Mouse (Mus musculus): ENCODE measurements around the gene Ccdc8. TPM values are rescaled to one million over a fixed set of nuclear protein-coding genes. Genes with fewer than 3 reads are reported as not detected.

Gene Ccdc8
- total and polyA plus RNA-seq, 3 experiments, result 0.11 TPM; not detected in 2

- peaks cover 0 to 5% of the 10 kb centered on the region in 2 experiments; a peak in 1 of 4 replicates for H3K4me1 ChIP-seq (ENCODE audit: control insufficient read depth in 1 of 2, insufficient read depth in 2 of 2, low read length in 2 of 2)
- no peaks in the 10 kb centered on the region for H3K9me3 ChIP-seq (replicated peaks; ENCODE audit: insufficient read depth, low read length)
- no peaks in the 10 kb centered on the region; the same call in 1 of the 2 replicates for H3K79me2 ChIP-seq (ENCODE audit: control insufficient read depth, insufficient read depth, low read length, poor library complexity)
- H3K4me3 ChIP-seq (ENCODE audit: control insufficient read depth in 1 of 2, insufficient read depth in 1 of 2, low read depth in 2 of 2, low read length in 2 of 2), result no peak overlapping the region
- H3K9ac ChIP-seq (ENCODE audit: control insufficient read depth, low read depth, low read length, poor library complexity, severe bottlenecking), result no peak overlapping the region
- no peak for DNase-seq (ENCODE audit: low read depth, low spot score)
- no peaks in the 10 kb centered on the region for H3K36me3 ChIP-seq (ENCODE audit: control insufficient read depth in 1 of 2, insufficient read depth in 2 of 2, low read length in 2 of 2)
- H3K27me3 ChIP-seq (ENCODE audit: control insufficient read depth in 1 of 2, insufficient read depth in 2 of 2, low read length in 2 of 2), result no peaks in the 10 kb centered on the region
- H3K27ac ChIP-seq (ENCODE audit: control insufficient read depth, low read depth, low read length), result no peak overlapping the region
- TF ChIP-seq SIN3A (IDR thresholded peaks at IDR 0.05; ENCODE audit: low read length) (no peak), E2F4 (IDR thresholded peaks at IDR 0.05; ENCODE audit: borderline replicate concordance, low read depth, low read length) (no peak), MEF2A (IDR thresholded peaks at IDR 0.05; ENCODE audit: extremely low read depth, insufficient replicate concordance, low read depth, low read length, poor library complexity, severe bottlenecking) (no peak), HCFC1 (IDR thresholded peaks at IDR 0.05; ENCODE audit: low read depth, low read length) (no peak), RAD21 (IDR thresholded peaks at IDR 0.05; ENCODE audit: low read depth, low read length) (no peak), CTCF (IDR thresholded peaks at IDR 0.05 in 2 of 3, conservative IDR thresholded peaks at IDR 0.05 in 1 of 3; ENCODE audit: control insufficient read depth in 1 of 3, insufficient read depth in 1 of 3, low read depth in 2 of 3, low read length in 3 of 3, poor library complexity in 1 of 3, severe bottlenecking in 1 of 3) (no peak), CHD2 (IDR thresholded peaks at IDR 0.05; ENCODE audit: low read length) (no peak), POLR2AphosphoS5 (IDR thresholded peaks at IDR 0.05; ENCODE audit: borderline replicate concordance, low read depth, low read length) (no peak), TCF12 (IDR thresholded peaks at IDR 0.05; ENCODE audit: low read depth, low read length) (no peak), MYC (IDR thresholded peaks at IDR 0.05; ENCODE audit: low read depth, low read length) (no peak), JUND (IDR thresholded peaks at IDR 0.05; ENCODE audit: low read depth, low read length) (no peak), MAFK (IDR thresholded peaks at IDR 0.05; ENCODE audit: borderline replicate concordance, low read depth, low read length) (no peak), KAT2A (conservative IDR thresholded peaks at IDR 0.05; ENCODE audit: low read depth, low read length) (no peak), ELF1 (IDR thresholded peaks at IDR 0.05; ENCODE audit: low read depth, low read length) (no peak), ZMIZ1 (IDR thresholded peaks at IDR 0.05; ENCODE audit: low read depth, low read length) (no peak)
Measured at GRCm38 (mm10) chr7:16947349-16947895, 45.1 kb upstream of the Ccdc8 start.

GRCm38 (mm10) chr7:16947959-16948361, 44.5 kb upstream of the Ccdc8 start:
- no peaks in the 10 kb centered on the region for H3K9me3 ChIP-seq (replicated peaks; ENCODE audit: insufficient read depth, low read length)
- H3K9ac ChIP-seq (ENCODE audit: control insufficient read depth, low read depth, low read length, poor library complexity, severe bottlenecking), result no peak overlapping the region
- TF ChIP-seq ETS1 (IDR thresholded peaks at IDR 0.05; ENCODE audit: low read depth, low read length) (no peak), CHD2 (IDR thresholded peaks at IDR 0.05; ENCODE audit: low read length) (no peak), ZC3H11A (IDR thresholded peaks at IDR 0.05; ENCODE audit: low read depth, low read length) (no peak), USF2 (IDR thresholded peaks at IDR 0.05; ENCODE audit: borderline replicate concordance in 1 of 2, insufficient read depth in 1 of 2, low read depth in 1 of 2, low read length in 2 of 2) (no peak), SIN3A (IDR thresholded peaks at IDR 0.05; ENCODE audit: low read length) (no peak), NRF1 (IDR thresholded peaks at IDR 0.05; ENCODE audit: insufficient read depth, low read depth, low read length, poor library complexity, severe bottlenecking) (no peak), GATA1 (IDR thresholded peaks at IDR 0.05; ENCODE audit: low read depth, low read length) (no peak), MAFK (IDR thresholded peaks at IDR 0.05; ENCODE audit: borderline replicate concordance, low read depth, low read length) (no peak), MYB (IDR thresholded peaks at IDR 0.05; ENCODE audit: low read depth, low read length) (no peak), POLR2A (IDR thresholded peaks at IDR 0.05; ENCODE audit: control insufficient read depth in 1 of 2, insufficient read depth in 1 of 2, low read depth in 1 of 2, low read length in 2 of 2, poor library complexity in 1 of 2) (no peak), KAT2A (conservative IDR thresholded peaks at IDR 0.05; ENCODE audit: low read depth, low read length) (no peak), TBP (IDR thresholded peaks at IDR 0.05; ENCODE audit: low read depth, low read length) (no peak), MEF2A (IDR thresholded peaks at IDR 0.05; ENCODE audit: extremely low read depth, insufficient replicate concordance, low read depth, low read length, poor library complexity, severe bottlenecking) (no peak), HCFC1 (IDR thresholded peaks at IDR 0.05; ENCODE audit: low read depth, low read length) (no peak), ZMIZ1 (IDR thresholded peaks at IDR 0.05; ENCODE audit: low read depth, low read length) (no peak)
- no peaks in the 10 kb centered on the region for H3K27me3 ChIP-seq (ENCODE audit: control insufficient read depth in 1 of 2, insufficient read depth in 2 of 2, low read length in 2 of 2)
- no peak for DNase-seq (ENCODE audit: low read depth, low spot score)
- no peak overlapping the region for H3K4me3 ChIP-seq (ENCODE audit: control insufficient read depth in 1 of 2, insufficient read depth in 1 of 2, low read depth in 2 of 2, low read length in 2 of 2)
- H3K36me3 ChIP-seq (ENCODE audit: control insufficient read depth in 1 of 2, insufficient read depth in 2 of 2, low read length in 2 of 2), result no peaks in the 10 kb centered on the region; a peak in 1 of 4 replicates
- H3K79me2 ChIP-seq (ENCODE audit: control insufficient read depth, insufficient read depth, low read length, poor library complexity), result no peaks in the 10 kb centered on the region; the same call in 1 of the 2 replicates
- H3K4me1 ChIP-seq (ENCODE audit: control insufficient read depth in 1 of 2, insufficient read depth in 2 of 2, low read length in 2 of 2), result peaks cover 0 to 5% of the 10 kb centered on the region in 2 experiments; a peak in 1 of 4 replicates
- H3K27ac ChIP-seq (ENCODE audit: control insufficient read depth, low read depth, low read length), result no peak overlapping the region
